Mouse (Mus musculus) mouse embryonic stem cell (cell line): ENCODE measurements around the gene Fcgrt.

Experiments
- in situ Hi-C, 2 experiments: fragments of 300-500 bp; cut with MboI; formaldehyde crosslinking; loops; 1 replicate in 1 of 2; 3 replicates in 1 of 2; pipeline ENCODE4 v1.14.3; 2019 to 2020; ENCODE audit warnings: low sequenced_read_pairs in 2 of 2, low pct_unique_long_range_greater_than_20kb in 1 of 2, mixed read lengths in 1 of 2; ENCODE audit not compliant: unreplicated experiment in 1 of 2

Fcgrt gene

GRCm38 (mm10) chr7:45073171-45073707 lies 30.4 kb downstream of the Fcgrt start:
- in situ Hi-C loops: no loop called here

DNA sequence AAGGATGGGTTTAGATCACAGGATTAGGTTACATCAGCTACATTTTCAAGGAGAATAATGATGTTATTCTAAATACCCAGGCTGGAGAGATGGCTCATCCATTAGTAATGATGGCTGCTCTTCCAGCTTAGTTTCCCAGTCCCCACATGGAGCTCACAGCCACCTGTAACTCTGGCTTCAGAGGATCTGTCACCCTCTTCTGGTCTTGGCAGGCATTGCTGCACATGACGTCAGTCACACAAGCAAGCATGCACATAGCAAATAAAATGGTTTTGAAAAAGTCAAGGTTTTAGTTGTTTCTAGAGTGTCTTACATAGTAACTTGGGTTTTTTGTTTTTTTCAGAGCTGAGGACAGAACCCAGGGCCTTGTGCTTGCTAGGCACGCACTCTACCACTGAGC lies 31.4 kb downstream of the Fcgrt start:
- in situ Hi-C loops: no loop called here

DNA sequence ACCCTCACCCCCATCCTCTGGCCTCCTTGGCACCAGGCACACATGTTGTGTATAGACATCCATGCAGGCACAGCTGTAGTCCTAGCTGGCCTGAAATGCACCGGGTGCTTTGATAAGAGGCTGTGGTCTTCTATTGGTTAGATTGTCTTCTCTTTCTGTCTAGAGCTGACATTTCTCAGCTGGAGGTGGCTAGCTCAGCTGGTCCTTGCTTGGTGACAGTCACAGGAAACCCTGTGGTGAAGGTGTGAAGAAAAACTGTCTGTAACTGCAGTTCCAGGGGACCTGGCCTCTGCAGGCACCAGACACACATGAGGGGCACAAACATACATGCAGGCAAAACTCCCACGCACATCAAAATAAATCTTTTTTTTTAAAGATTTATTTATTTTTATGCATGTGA lies 34.0 kb downstream of the Fcgrt start:
- in situ Hi-C loops: no loop called here

GRCm38 (mm10) chr7:45068000-45068318 lies 35.7 kb downstream of the Fcgrt start:
- in situ Hi-C loops: no loop called here

DNA sequence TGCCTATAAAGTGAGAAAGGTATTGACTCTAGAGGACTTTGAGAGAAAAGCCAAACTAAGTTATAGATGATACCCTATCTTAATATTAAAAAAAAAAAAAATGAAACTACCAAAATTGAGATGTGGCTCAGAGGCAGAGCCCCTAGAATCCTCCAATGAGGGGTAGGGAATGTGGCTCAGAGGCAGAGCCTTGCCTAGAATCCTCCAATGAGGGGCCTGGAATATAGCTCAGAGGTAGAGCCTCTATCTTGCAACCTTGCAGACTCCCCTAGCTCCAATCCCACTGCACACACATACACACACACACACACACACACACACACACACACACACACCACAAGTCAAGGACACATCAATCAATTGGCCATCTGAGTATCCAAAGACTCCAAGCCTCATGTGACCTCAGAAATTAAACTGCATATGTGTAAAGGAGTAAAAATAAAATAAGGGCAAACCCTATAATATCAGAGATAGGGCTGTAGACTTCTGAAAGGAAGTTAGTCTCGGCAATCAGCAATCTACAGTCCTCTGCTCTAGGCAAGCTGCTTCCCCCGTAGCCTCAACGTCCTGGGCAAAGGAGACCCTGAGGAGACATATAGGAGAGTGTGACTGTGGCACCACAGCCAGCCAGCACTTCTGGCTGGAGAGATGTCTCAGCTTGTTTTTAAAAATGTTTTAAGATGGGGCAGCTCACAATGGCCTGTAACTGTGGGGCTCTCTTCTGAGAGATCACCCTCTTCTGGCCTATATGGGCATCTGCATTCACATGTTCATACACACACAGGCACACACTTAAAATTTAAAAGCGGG lies 36.3 kb downstream of the Fcgrt start:
- in situ Hi-C loops: no loop called here

DNA sequence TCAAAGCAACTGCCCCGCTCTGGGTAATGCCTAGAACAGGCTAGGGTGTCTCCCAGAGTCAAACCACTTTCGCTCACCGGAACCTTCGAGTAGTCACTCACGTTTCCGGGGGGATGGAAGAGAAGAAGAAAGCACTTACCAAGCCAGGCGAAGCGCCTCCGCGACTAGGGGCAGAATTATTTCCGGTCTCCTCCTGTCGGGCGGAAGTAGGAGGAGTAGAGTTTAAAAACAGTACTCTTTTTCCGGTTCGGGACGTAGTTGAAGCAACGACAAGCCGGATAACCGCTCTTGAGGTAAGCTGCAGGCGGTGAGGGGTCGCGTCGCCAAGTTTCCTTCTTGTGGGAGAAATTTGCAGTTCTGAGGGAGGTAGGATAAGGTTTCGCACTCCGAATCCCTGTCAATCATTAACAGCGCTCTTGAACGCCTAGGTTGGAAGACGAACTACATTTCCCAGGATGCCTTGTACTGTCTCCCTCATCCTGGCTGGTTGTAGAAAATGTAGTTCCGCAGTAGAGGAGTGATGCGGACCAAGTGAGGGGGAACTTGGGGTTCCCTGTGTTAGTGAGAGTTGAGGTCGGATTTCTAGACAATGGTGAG lies 41.3 kb downstream of the Fcgrt start, which contains the start of the genes Nosip and Prrg2:
Gene Nosip, plus strand, starts transcription at position 191 of the 597 bp plus-strand sequence.
Gene Prrg2, minus strand, starts transcription at position 439 of the 597 bp plus-strand sequence.
- in situ Hi-C loops: no loop called here

DNA sequence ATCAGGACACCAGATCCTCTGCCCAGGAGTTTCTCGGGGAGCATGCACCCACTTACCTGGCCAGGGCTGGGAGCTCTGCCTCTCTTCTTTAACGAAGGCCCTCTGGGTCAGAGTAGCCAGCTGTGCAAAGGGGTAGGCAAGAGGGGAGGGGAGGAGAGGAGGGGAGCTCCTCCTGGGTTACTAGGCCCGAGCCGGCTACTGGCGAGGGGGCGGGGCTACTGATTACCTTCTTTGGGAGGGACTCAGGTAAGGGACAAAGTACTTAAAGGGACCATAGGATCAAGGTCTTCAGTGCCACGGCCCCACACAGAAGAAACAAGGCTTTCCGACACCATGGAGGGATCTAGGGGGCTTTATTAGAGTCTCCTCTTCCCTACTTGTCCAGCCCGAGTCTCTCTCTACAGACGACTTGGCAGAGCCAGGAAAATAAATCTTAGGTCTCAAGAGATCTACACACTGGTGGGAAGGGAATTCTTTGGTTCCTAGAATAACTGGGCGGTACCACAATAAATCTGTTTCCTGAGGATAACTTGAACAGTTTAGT lies 42.0 kb downstream of the Fcgrt start:
- in situ Hi-C loops: no loop called here

GRCm38 (mm10) chr7:45060632-45061122 lies 43.0 kb downstream of the Fcgrt start:
- in situ Hi-C loops: no loop called here

GRCm38 (mm10) chr7:45058607-45059571 lies 44.8 kb downstream of the Fcgrt start:
- in situ Hi-C loops: no loop called here

DNA sequence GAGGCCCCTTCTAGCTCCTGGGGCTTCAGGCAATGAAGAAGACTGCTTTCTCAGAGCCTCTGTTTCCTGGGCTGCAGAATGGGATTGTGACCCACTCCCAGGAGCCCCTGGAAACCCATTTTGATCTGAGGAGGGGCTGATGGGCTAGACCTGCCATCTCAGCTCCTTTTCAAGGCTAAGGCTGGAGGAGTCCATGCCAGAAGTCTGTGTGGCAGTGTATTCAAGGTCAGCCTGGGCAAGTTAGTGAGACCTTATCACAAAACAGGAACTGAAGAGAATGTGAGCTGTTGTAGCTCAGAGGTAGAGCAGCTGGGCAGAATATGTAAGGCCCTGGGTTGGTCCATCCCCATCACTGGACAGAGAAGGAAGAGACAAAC lies 46.7 kb downstream of the Fcgrt start:
- in situ Hi-C loops: no loop called here

GRCm38 (mm10) chr7:45056329-45056971 lies 47.2 kb downstream of the Fcgrt start:
- in situ Hi-C loops: no loop called here

DNA sequence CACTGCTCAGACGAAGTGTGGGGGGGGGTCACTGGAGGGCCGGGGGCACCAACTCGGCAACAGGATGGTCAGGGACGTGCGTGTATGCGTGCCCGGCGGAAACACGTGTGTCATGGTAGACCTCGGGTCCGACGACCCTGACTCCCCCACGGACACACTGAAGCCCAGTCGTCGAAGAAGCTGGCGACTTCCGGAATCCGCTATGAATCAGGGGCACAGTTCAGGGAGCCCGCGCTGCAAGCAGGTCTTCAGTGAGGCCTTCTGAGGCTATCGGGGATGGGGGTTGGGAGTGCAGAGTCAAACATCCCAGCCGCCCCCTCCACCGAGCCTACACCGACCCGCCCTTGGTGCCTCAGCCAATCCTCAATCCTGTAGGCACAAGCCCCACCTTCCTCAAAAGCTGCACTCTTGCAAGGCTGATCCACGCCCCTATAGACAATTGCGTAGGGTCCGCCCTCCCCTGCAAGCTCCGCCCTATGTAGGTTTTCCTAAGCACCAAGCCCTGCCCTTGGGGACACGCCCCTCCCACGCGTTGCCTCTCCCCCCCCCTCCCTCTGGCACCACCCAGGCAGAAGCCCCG lies 49.6 kb downstream of the Fcgrt start:
- in situ Hi-C loops: no loop called here

- in situ Hi-C loops: no loop called here
Observed at GRCm38 (mm10) chr7:45053117-45053930, 50.3 kb downstream of the Fcgrt start.

DNA sequence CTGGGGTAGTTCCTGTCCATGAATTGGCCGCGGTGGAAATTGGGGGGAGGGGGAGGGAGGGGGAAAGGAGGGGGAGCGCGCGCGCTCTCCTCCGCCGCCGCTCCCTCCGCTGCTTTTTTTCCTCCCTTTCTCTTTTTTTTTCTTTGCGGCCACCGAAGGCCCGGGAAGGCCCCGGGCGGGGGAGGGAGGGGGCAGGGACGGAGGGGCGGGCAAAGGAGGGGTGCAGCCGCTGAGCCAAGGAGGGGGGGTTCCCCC lies 50.9 kb downstream of the Fcgrt start, which contains the start of gene Prr12:
Gene Prr12, minus strand, starts transcription at position 20 of the 255 bp plus-strand sequence.
- in situ Hi-C loops: no loop called here

- in situ Hi-C loops: no loop called here
Observed at GRCm38 (mm10) chr7:45052181-45052861, 51.3 kb downstream of the Fcgrt start.

- in situ Hi-C loops: no loop called here
Observed at GRCm38 (mm10) chr7:45051601-45051974, 52.1 kb downstream of the Fcgrt start.
